Mouse (Mus musculus): ENCODE data around the gene Resf1. TPM values are rescaled to one million over a fixed set of nuclear protein-coding genes. Genes with fewer than 3 reads are reported as not detected.
A peak's percentile ranks its signal among the peaks of the same experiment; 100 is the strongest.

Gene Resf1
- total and polyA plus RNA-seq, 3 experiments = 12.9 to 103 (median 20.4) TPM

DNA sequence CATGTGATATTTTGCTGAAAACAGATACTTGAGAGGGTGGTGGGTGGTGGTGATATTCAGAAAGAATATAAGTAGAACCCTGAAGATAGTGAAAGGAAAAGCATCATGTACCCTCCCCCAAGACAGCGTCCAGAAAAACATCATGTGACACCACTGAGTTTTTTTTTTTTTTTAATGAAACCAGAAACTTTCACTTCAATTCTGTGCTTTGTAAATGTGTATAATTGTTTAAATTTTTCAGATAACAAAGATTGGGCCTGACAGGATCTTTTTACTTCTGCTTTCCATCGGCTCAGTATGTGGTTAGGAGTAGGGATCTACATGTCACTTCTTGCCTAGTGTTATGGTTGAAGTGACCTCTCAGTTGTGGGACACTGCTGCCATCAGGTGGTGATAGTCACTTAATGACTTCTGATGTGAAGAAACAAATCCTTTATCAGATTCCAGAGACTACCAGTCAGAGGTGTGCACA, 65.8 kb downstream of the Resf1 start:
- H3K27ac ChIP-seq (ENCODE audit: control insufficient read depth, low read depth, low read length) = no peak overlapping the region
- H3K9me3 ChIP-seq (replicated peaks; ENCODE audit: insufficient read depth, low read length) = no peaks in the 10 kb centered on the region
- peaks cover 0 to 2% of the 10 kb centered on the region in 2 experiments; a peak in 1 of 4 replicates for H3K4me1 ChIP-seq (ENCODE audit: control insufficient read depth in 1 of 2, insufficient read depth in 2 of 2, low read length in 2 of 2)
- peak overlapping the region; percentile 18; the same call in 1 of the 2 replicates for H3K9ac ChIP-seq (ENCODE audit: control insufficient read depth, low read depth, low read length, poor library complexity, severe bottlenecking)
- H3K36me3 ChIP-seq (ENCODE audit: control insufficient read depth in 1 of 2, insufficient read depth in 2 of 2, low read length in 2 of 2) = peaks cover 0 to 5% of the 10 kb centered on the region in 2 experiments; a peak in 2 of 4 replicates
- H3K4me3 ChIP-seq (ENCODE audit: control insufficient read depth in 1 of 2, insufficient read depth in 1 of 2, low read depth in 2 of 2, low read length in 2 of 2) = peak overlapping the region; percentile 6 to 15; a peak in 1 of 4 replicates
- H3K79me2 ChIP-seq (ENCODE audit: control insufficient read depth, insufficient read depth, low read length, poor library complexity) = no peaks in the 10 kb centered on the region
- no peaks in the 10 kb centered on the region for H3K27me3 ChIP-seq (ENCODE audit: control insufficient read depth in 1 of 2, insufficient read depth in 2 of 2, low read length in 2 of 2)
- DNase-seq (ENCODE audit: low read depth, low spot score) = peak; percentile 94
- TF ChIP-seq JUND (IDR thresholded peaks at IDR 0.05; ENCODE audit: low read depth, low read length) (peak; percentile 37; the same call in 1 of the 2 replicates), ZNF384 (IDR thresholded peaks at IDR 0.05; ENCODE audit: low read depth, low read length) (peak; percentile 84), SIN3A (IDR thresholded peaks at IDR 0.05; ENCODE audit: low read length) (peak; percentile 69), ZC3H11A (IDR thresholded peaks at IDR 0.05; ENCODE audit: low read depth, low read length) (peak; percentile 100), ZMIZ1 (IDR thresholded peaks at IDR 0.05; ENCODE audit: low read depth, low read length) (no peak), GATA1 (IDR thresholded peaks at IDR 0.05; ENCODE audit: low read depth, low read length) (peak; percentile 67), SMC3 (IDR thresholded peaks at IDR 0.05; ENCODE audit: low read depth, low read length) (peak; percentile 100), TCF12 (IDR thresholded peaks at IDR 0.05; ENCODE audit: low read depth, low read length) (no peak), CTCF (IDR thresholded peaks at IDR 0.05 in 2 of 3, conservative IDR thresholded peaks at IDR 0.05 in 1 of 3; ENCODE audit: control insufficient read depth in 1 of 3, insufficient read depth in 1 of 3, low read depth in 2 of 3, low read length in 3 of 3, poor library complexity in 1 of 3, severe bottlenecking in 1 of 3) (peak; percentile 62 to 99 (median 68)), TBP (IDR thresholded peaks at IDR 0.05; ENCODE audit: low read depth, low read length) (0 out of 2 replicates have a peak, but pooled peaks have one; percentile 48), EP300 (IDR thresholded peaks at IDR 0.05; ENCODE audit: low read depth in 1 of 2, low read length in 2 of 2) (peak in 1 of 2 experiments; percentile 13; a peak in 1 of 4 replicates), USF1 (IDR thresholded peaks at IDR 0.05; ENCODE audit: low read depth, low read length) (peak; percentile 65), RCOR1 (IDR thresholded peaks at IDR 0.05; ENCODE audit: low read depth, low read length) (0 out of 2 replicates have a peak, but pooled peaks have one; percentile 11), ELF1 (IDR thresholded peaks at IDR 0.05; ENCODE audit: low read depth, low read length) (no peak)

DNA sequence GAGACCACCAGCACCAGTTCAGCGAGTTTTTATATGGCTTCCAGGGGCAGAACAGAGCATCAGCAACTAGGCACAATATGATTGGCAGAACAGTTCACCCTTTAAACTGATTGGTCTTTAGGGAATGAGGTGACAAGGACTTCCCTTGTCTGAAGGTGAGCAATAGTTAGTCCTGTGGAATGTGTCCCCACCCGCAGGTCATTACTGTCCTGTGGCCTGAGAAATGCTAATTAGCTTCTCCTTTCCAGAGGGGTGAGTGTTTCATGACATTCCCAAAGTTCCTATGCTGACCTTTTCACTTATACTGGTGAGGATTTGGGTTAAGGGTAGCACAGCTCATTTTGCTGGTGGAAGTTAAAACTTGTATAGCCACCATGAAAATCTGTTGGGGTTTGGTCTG, 74.3 kb downstream of the Resf1 start:
- H3K27ac ChIP-seq (ENCODE audit: control insufficient read depth, low read depth, low read length) = no peak overlapping the region
- H3K36me3 ChIP-seq (ENCODE audit: control insufficient read depth in 1 of 2, insufficient read depth in 2 of 2, low read length in 2 of 2) = no peaks in the 10 kb centered on the region
- no peaks in the 10 kb centered on the region for H3K4me1 ChIP-seq (ENCODE audit: control insufficient read depth in 1 of 2, insufficient read depth in 2 of 2, low read length in 2 of 2)
- H3K9me3 ChIP-seq (replicated peaks; ENCODE audit: insufficient read depth, low read length) = no peaks in the 10 kb centered on the region
- no peak overlapping the region for H3K9ac ChIP-seq (ENCODE audit: control insufficient read depth, low read depth, low read length, poor library complexity, severe bottlenecking)
- no peaks in the 10 kb centered on the region; a peak in 1 of 4 replicates for H3K27me3 ChIP-seq (ENCODE audit: control insufficient read depth in 1 of 2, insufficient read depth in 2 of 2, low read length in 2 of 2)
- H3K79me2 ChIP-seq (ENCODE audit: control insufficient read depth, insufficient read depth, low read length, poor library complexity) = no peaks in the 10 kb centered on the region
- H3K4me3 ChIP-seq (ENCODE audit: control insufficient read depth in 1 of 2, insufficient read depth in 1 of 2, low read depth in 2 of 2, low read length in 2 of 2) = no peak overlapping the region
- no peak for DNase-seq (ENCODE audit: low read depth, low spot score)
- TF ChIP-seq NELFE (IDR thresholded peaks at IDR 0.05; ENCODE audit: low read depth, low read length) (no peak), SMC3 (IDR thresholded peaks at IDR 0.05; ENCODE audit: low read depth, low read length) (no peak), E2F4 (IDR thresholded peaks at IDR 0.05; ENCODE audit: borderline replicate concordance, low read depth, low read length) (no peak), MXI1 (IDR thresholded peaks at IDR 0.05; ENCODE audit: low read depth, low read length) (no peak), TBP (IDR thresholded peaks at IDR 0.05; ENCODE audit: low read depth, low read length) (no peak), CHD1 (IDR thresholded peaks at IDR 0.05; ENCODE audit: low read depth, low read length) (no peak), POLR2AphosphoS2 (IDR thresholded peaks at IDR 0.05; ENCODE audit: low read length) (no peak), ZMIZ1 (IDR thresholded peaks at IDR 0.05; ENCODE audit: low read depth, low read length) (no peak), BHLHE40 (IDR thresholded peaks at IDR 0.05; ENCODE audit: borderline replicate concordance, low read depth, low read length) (no peak), JUND (IDR thresholded peaks at IDR 0.05; ENCODE audit: low read depth, low read length) (no peak), MYC (IDR thresholded peaks at IDR 0.05; ENCODE audit: low read depth, low read length) (no peak), EP300 (IDR thresholded peaks at IDR 0.05; ENCODE audit: low read depth in 1 of 2, low read length in 2 of 2) (no peak)

Other genes with a start within 250 kb of the Resf1 start
- gene Dennd5b, start 207.7 kb upstream of the Resf1 start, total RNA-seq (2012; rRNA removed) = 0.65 and 1.1 TPM in 2 replicates
- 1 to 10 TPM in 1 of 2 experiments, not detected in 1; 1.3 TPM for gene Dennd5b, start 207.7 kb upstream of the Resf1 start, polyA plus RNA-seq (2012; ENCODE audit: insufficient read depth in 1 of 2, insufficient read length in 2 of 2, low read depth in 1 of 2, low replicate concordance in 2 of 2, missing spikeins in 1 of 2)
- gene Gm10203, start 179.2 kb upstream of the Resf1 start, total RNA-seq (2012; rRNA removed) = not detected in 2 replicates
- gene Gm10203, start 179.2 kb upstream of the Resf1 start, polyA plus RNA-seq (2012; ENCODE audit: insufficient read depth in 1 of 2, insufficient read length in 2 of 2, low read depth in 1 of 2, low replicate concordance in 2 of 2, missing spikeins in 1 of 2) = not detected
- gene Etfbkmt, start 169.6 kb upstream of the Resf1 start, total RNA-seq (2012; rRNA removed) = 3.4 TPM in 2 replicates
- gene Etfbkmt, start 169.6 kb upstream of the Resf1 start, polyA plus RNA-seq (2012; ENCODE audit: insufficient read depth in 1 of 2, insufficient read length in 2 of 2, low read depth in 1 of 2, low replicate concordance in 2 of 2, missing spikeins in 1 of 2) = 1 to 10 TPM in 1 of 2 experiments, not detected in 1; 5.7 TPM
- 2.7 and 4.4 TPM in 2 replicates for gene Amn1, start 120.7 kb upstream of the Resf1 start, total RNA-seq (2012; rRNA removed)
- gene Amn1, start 120.7 kb upstream of the Resf1 start, polyA plus RNA-seq (2012; ENCODE audit: insufficient read depth in 1 of 2, insufficient read length in 2 of 2, low read depth in 1 of 2, low replicate concordance in 2 of 2, missing spikeins in 1 of 2) = 1 to 10 TPM in 1 of 2 experiments, not detected in 1; 2.7 TPM
- 1.7 and 2.5 TPM in 2 replicates for gene Bicd1, start 99.5 kb downstream of the Resf1 start, total RNA-seq (2012; rRNA removed)
- gene Bicd1, start 99.5 kb downstream of the Resf1 start, polyA plus RNA-seq (2012; ENCODE audit: insufficient read depth in 1 of 2, insufficient read length in 2 of 2, low read depth in 1 of 2, low replicate concordance in 2 of 2, missing spikeins in 1 of 2) = 1 to 10 TPM in 1 of 2 experiments, not detected in 1; 1.6 TPM

All from MEL (cell line).